Mouse (Mus musculus) liver, adult 2 months (tissue): ENCODE data around the gene Gm5678.
A peak's percentile ranks its signal among the peaks of the same experiment; 100 is the strongest.

Source experiments
- CTCF ChIP-seq: fragments of 200-500 bp; IDR thresholded peaks from 2 replicates; pipeline ENCODE4 v1.5.1; 2011; ENCODE audit warnings: low read depth, low read length, control low read depth
- POLR2A ChIP-seq: fragments of 200-500 bp; IDR thresholded peaks from 2 replicates; pipeline ENCODE4 v1.6.1; 2011; ENCODE audit warnings: low read length, control low read depth; ENCODE audit not compliant: insufficient read depth; ENCODE audit errors: extremely low read depth

DNA sequence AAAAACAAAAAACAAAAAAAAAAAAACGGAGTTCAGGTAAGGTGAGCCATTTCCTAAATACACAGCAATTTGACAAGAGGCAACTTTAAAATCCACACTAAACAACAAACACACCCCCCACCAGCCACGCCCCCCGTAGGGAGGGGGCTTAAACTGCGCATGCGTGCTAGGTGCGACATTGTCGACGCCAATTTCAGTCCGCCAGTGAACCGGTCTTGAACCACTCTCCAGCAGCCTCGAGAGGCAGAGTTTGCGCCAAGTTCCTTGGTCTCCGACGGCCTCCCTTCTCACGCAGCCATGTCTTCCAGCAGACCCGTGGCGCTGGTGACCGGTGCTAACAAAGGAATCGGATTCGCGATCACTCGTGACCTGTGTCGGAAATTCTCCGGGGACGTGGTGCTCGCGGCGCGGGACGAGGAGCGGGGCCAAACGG, 20.2 kb upstream of the Gm5678 start:
- TF ChIP-seq CTCF (no peak; the same call in 1 of the 2 replicates), POLR2A (peak; percentile 92)
